Mouse (Mus musculus): ENCODE measurements around the gene Sox30. TPM values are rescaled to one million over a fixed set of nuclear protein-coding genes. Genes with fewer than 3 reads are reported as not detected.

Sox30 gene
- total RNA-seq, 1 experiment, result 0.04 TPM

GRCm38 (mm10) chr11:46016061-46016460, 36.0 kb downstream of the Sox30 start:
- H3K9me3 ChIP-seq (ENCODE audit: control insufficient read depth, insufficient read depth, low read depth, low read length), result peaks cover 4% of the 10 kb centered on the region; the same call in 1 of the 2 replicates
- H3K4me3 ChIP-seq (ENCODE audit: insufficient read depth in 1 of 2, low read depth in 1 of 2, low read length in 2 of 2, poor library complexity in 1 of 2, severe bottlenecking in 1 of 2), result no peak overlapping the region
- no peaks in the 10 kb centered on the region for H3K36me3 ChIP-seq (ENCODE audit: control insufficient read depth, insufficient read depth, low read length, poor library complexity, severe bottlenecking)
- in situ Hi-C loops (cut with MboI; ENCODE audit: low sequenced_read_pairs in 2 of 2, unreplicated experiment in 2 of 2), result no loop called here
- TF ChIP-seq ZNF384 (IDR thresholded peaks at IDR 0.05; ENCODE audit: low read depth, low read length) (no peak), ZC3H11A (IDR thresholded peaks at IDR 0.05; ENCODE audit: borderline replicate concordance, low read depth, low read length) (no peak; the same call in 1 of the 2 replicates), CHD2 (IDR thresholded peaks at IDR 0.05; ENCODE audit: low read depth, low read length) (no peak)
- DNase-seq (ENCODE audit: low read depth, low spot score), result no peak
- H3K27ac ChIP-seq (ENCODE audit: insufficient read depth, low read depth, low read length, poor library complexity, severe bottlenecking), result no peak overlapping the region
- peaks cover 0 to 3% of the 10 kb centered on the region in 2 experiments; a peak in 2 of 4 replicates for H3K4me1 ChIP-seq (ENCODE audit: control insufficient read depth in 2 of 2, insufficient read depth in 2 of 2, low read length in 2 of 2, poor library complexity in 1 of 2)
- H3K9ac ChIP-seq (ENCODE audit: insufficient read depth, low read depth, low read length, poor library complexity, severe bottlenecking), result no peak overlapping the region

GRCm38 (mm10) chr11:46020246-46020645, 40.1 kb downstream of the Sox30 start:
- no peak overlapping the region for H3K27ac ChIP-seq (ENCODE audit: insufficient read depth, low read depth, low read length, poor library complexity, severe bottlenecking)
- no peaks in the 10 kb centered on the region for H3K36me3 ChIP-seq (ENCODE audit: control insufficient read depth, insufficient read depth, low read length, poor library complexity, severe bottlenecking)
- H3K4me1 ChIP-seq (ENCODE audit: control insufficient read depth in 2 of 2, insufficient read depth in 2 of 2, low read length in 2 of 2, poor library complexity in 1 of 2), result peaks cover 0 to 3% of the 10 kb centered on the region in 2 experiments; a peak in 2 of 4 replicates
- in situ Hi-C loops (cut with MboI; ENCODE audit: low sequenced_read_pairs in 2 of 2, unreplicated experiment in 2 of 2), result no loop called here
- TF ChIP-seq HCFC1 (IDR thresholded peaks at IDR 0.05; ENCODE audit: borderline replicate concordance, insufficient read depth, low read length), result no peak
- no peak for TF ChIP-seq ZNF384 (IDR thresholded peaks at IDR 0.05; ENCODE audit: low read depth, low read length)
- no peak for TF ChIP-seq ZC3H11A (IDR thresholded peaks at IDR 0.05; ENCODE audit: borderline replicate concordance, low read depth, low read length)
- no peak for TF ChIP-seq MAFK (IDR thresholded peaks at IDR 0.05; ENCODE audit: insufficient read depth, low read depth, low read length)
- no peak for TF ChIP-seq CHD2 (IDR thresholded peaks at IDR 0.05; ENCODE audit: low read depth, low read length)
- H3K9me3 ChIP-seq (ENCODE audit: control insufficient read depth, insufficient read depth, low read depth, low read length), result no peaks in the 10 kb centered on the region
- H3K4me3 ChIP-seq (ENCODE audit: insufficient read depth in 1 of 2, low read depth in 1 of 2, low read length in 2 of 2, poor library complexity in 1 of 2, severe bottlenecking in 1 of 2), result no peak overlapping the region
- no peak overlapping the region for H3K9ac ChIP-seq (ENCODE audit: insufficient read depth, low read depth, low read length, poor library complexity, severe bottlenecking)
- peak; percentile 74 for DNase-seq (ENCODE audit: low read depth, low spot score)

- H3K4me1 ChIP-seq (ENCODE audit: control insufficient read depth in 2 of 2, insufficient read depth in 2 of 2, low read length in 2 of 2, poor library complexity in 1 of 2), result peaks cover 0 to 3% of the 10 kb centered on the region in 2 experiments; a peak in 2 of 4 replicates
Observed at GRCm38 (mm10) chr11:46021850-46022249, 41.7 kb downstream of the Sox30 start.

GRCm38 (mm10) chr11:46022983-46023382, 42.9 kb downstream of the Sox30 start:
- Histone ChIP-seq H3K36me3 (ENCODE audit: control insufficient read depth, insufficient read depth, low read length, poor library complexity, severe bottlenecking) (no peaks in the 10 kb centered on the region), H3K4me1 (ENCODE audit: control insufficient read depth in 2 of 2, insufficient read depth in 2 of 2, low read length in 2 of 2, poor library complexity in 1 of 2) (peaks cover 0 to 3% of the 10 kb centered on the region in 2 experiments; a peak in 2 of 4 replicates), H3K9me3 (ENCODE audit: control insufficient read depth, insufficient read depth, low read depth, low read length) (no peaks in the 10 kb centered on the region), H3K9ac (ENCODE audit: insufficient read depth, low read depth, low read length, poor library complexity, severe bottlenecking) (no peak overlapping the region), H3K4me3 (ENCODE audit: insufficient read depth in 1 of 2, low read depth in 1 of 2, low read length in 2 of 2, poor library complexity in 1 of 2, severe bottlenecking in 1 of 2) (no peak overlapping the region), H3K27ac (ENCODE audit: insufficient read depth, low read depth, low read length, poor library complexity, severe bottlenecking) (no peak overlapping the region)
- in situ Hi-C loops (cut with MboI; ENCODE audit: low sequenced_read_pairs in 2 of 2, unreplicated experiment in 2 of 2), result no loop called here
- no peak for TF ChIP-seq HCFC1 (IDR thresholded peaks at IDR 0.05; ENCODE audit: borderline replicate concordance, insufficient read depth, low read length)
- TF ChIP-seq ZC3H11A (IDR thresholded peaks at IDR 0.05; ENCODE audit: borderline replicate concordance, low read depth, low read length), result no peak
- TF ChIP-seq MAFK (IDR thresholded peaks at IDR 0.05; ENCODE audit: insufficient read depth, low read depth, low read length), result no peak
- no peak for TF ChIP-seq CHD2 (IDR thresholded peaks at IDR 0.05; ENCODE audit: low read depth, low read length)
- TF ChIP-seq ZNF384 (IDR thresholded peaks at IDR 0.05; ENCODE audit: low read depth, low read length), result no peak
- no peak for DNase-seq (ENCODE audit: low read depth, low spot score)

More at GRCm38 (mm10) chr11:46021850-46022249, 41.7 kb downstream of the Sox30 start:
- no peak for DNase-seq (ENCODE audit: low read depth, low spot score)
- no peaks in the 10 kb centered on the region for H3K36me3 ChIP-seq (ENCODE audit: control insufficient read depth, insufficient read depth, low read length, poor library complexity, severe bottlenecking)
- TF ChIP-seq ZNF384 (IDR thresholded peaks at IDR 0.05; ENCODE audit: low read depth, low read length) (no peak), HCFC1 (IDR thresholded peaks at IDR 0.05; ENCODE audit: borderline replicate concordance, insufficient read depth, low read length) (no peak), CHD2 (IDR thresholded peaks at IDR 0.05; ENCODE audit: low read depth, low read length) (no peak)
- H3K4me3 ChIP-seq (ENCODE audit: insufficient read depth in 1 of 2, low read depth in 1 of 2, low read length in 2 of 2, poor library complexity in 1 of 2, severe bottlenecking in 1 of 2), result no peak overlapping the region
- in situ Hi-C loops (cut with MboI; ENCODE audit: low sequenced_read_pairs in 2 of 2, unreplicated experiment in 2 of 2), result no loop called here
- H3K27ac ChIP-seq (ENCODE audit: insufficient read depth, low read depth, low read length, poor library complexity, severe bottlenecking), result no peak overlapping the region
- no peak overlapping the region for H3K9ac ChIP-seq (ENCODE audit: insufficient read depth, low read depth, low read length, poor library complexity, severe bottlenecking)
- no peaks in the 10 kb centered on the region for H3K9me3 ChIP-seq (ENCODE audit: control insufficient read depth, insufficient read depth, low read depth, low read length)

GRCm38 (mm10) chr11:46025962-46026392, 45.9 kb downstream of the Sox30 start:
- Histone ChIP-seq H3K4me1 (ENCODE audit: control insufficient read depth in 2 of 2, insufficient read depth in 2 of 2, low read length in 2 of 2, poor library complexity in 1 of 2) (no peaks in the 10 kb centered on the region), H3K4me3 (ENCODE audit: insufficient read depth in 1 of 2, low read depth in 1 of 2, low read length in 2 of 2, poor library complexity in 1 of 2, severe bottlenecking in 1 of 2) (no peak overlapping the region), H3K9me3 (ENCODE audit: control insufficient read depth, insufficient read depth, low read depth, low read length) (no peaks in the 10 kb centered on the region), H3K9ac (ENCODE audit: insufficient read depth, low read depth, low read length, poor library complexity, severe bottlenecking) (no peak overlapping the region), H3K27ac (ENCODE audit: insufficient read depth, low read depth, low read length, poor library complexity, severe bottlenecking) (no peak overlapping the region), H3K36me3 (ENCODE audit: control insufficient read depth, insufficient read depth, low read length, poor library complexity, severe bottlenecking) (no peaks in the 10 kb centered on the region)
- TF ChIP-seq ZC3H11A (IDR thresholded peaks at IDR 0.05; ENCODE audit: borderline replicate concordance, low read depth, low read length) (no peak), MAFK (IDR thresholded peaks at IDR 0.05; ENCODE audit: insufficient read depth, low read depth, low read length) (no peak), ZNF384 (IDR thresholded peaks at IDR 0.05; ENCODE audit: low read depth, low read length) (no peak), HCFC1 (IDR thresholded peaks at IDR 0.05; ENCODE audit: borderline replicate concordance, insufficient read depth, low read length) (no peak), CHD2 (IDR thresholded peaks at IDR 0.05; ENCODE audit: low read depth, low read length) (no peak)
- no peak for DNase-seq (ENCODE audit: low read depth, low spot score)
- in situ Hi-C loops (cut with MboI; ENCODE audit: low sequenced_read_pairs in 2 of 2, unreplicated experiment in 2 of 2), result no loop called here

Measured in ES-E14 (cell line).